Mouse (Mus musculus): ENCODE results near the gene Zfp747.
"Not testable (repeated sequence)": the region's sequence is repeated elsewhere in the genome, so short reads cannot be mapped to it uniquely, and the experiment has no call there.

- not testable (repeated sequence) for TF ChIP-seq POLR2A (IDR thresholded peaks at IDR 0.05; ENCODE audit: control insufficient read depth, extremely low read depth, insufficient read depth, low read length, poor library complexity)
- peak; percentile 55; the same call in 1 of the 2 replicates for TF ChIP-seq CTCF (IDR thresholded peaks at IDR 0.05; ENCODE audit: borderline replicate concordance, control insufficient read depth, extremely low read depth, insufficient read depth, low read length, poor library complexity)
Measured at GRCm38 (mm10) chr7:127375271-127376245, at the start of gene Zfp747.
